Mouse (Mus musculus) cerebellum, adult 2 months (tissue): Measurements from ENCODE around the gene Hyal2.

ENCODE experiments used
- CTCF ChIP-seq: fragments of 200-500 bp; IDR thresholded peaks from 2 replicates; pipeline ENCODE4 v1.5.1; 2011; ENCODE audit warnings: low read depth, mild to moderate bottlenecking, control low read depth, low read length, moderate library complexity, borderline replicate concordance; ENCODE audit not compliant: insufficient read depth
- POLR2A ChIP-seq: fragments of 200-500 bp; IDR thresholded peaks from 2 replicates; pipeline ENCODE4 v1.6.1; 2011; ENCODE audit warnings: low read length, control low read depth, borderline replicate concordance; ENCODE audit not compliant: insufficient read depth

GRCm38 (mm10) chr9:107538711-107539110, 29.0 kb upstream of the Hyal2 start:
- TF ChIP-seq CTCF (no peak), POLR2A (no peak)
